Mouse (Mus musculus) right cerebral cortex, postnatal 4 days (tissue): ENCODE measurements around the gene Ssxb5.
A peak's percentile ranks its signal among the peaks of the same experiment; 100 is the strongest.
"Not testable (repeated sequence)": the region's sequence is repeated elsewhere in the genome, so short reads cannot be mapped to it uniquely, and the experiment has no call there.

Experiments
- DNase-seq: peaks from one replicate; pipeline ENCODE4 v3.0.0-alpha.2; 2022

Gene Ssxb5

GRCm38 (mm10) chrX:8803391-8803790 lies at the start of gene Ssxb5:
Gene Ssxb5, plus strand, starts transcription at chrX:8803691.
- not testable (repeated sequence) for DNase-seq

DNA sequence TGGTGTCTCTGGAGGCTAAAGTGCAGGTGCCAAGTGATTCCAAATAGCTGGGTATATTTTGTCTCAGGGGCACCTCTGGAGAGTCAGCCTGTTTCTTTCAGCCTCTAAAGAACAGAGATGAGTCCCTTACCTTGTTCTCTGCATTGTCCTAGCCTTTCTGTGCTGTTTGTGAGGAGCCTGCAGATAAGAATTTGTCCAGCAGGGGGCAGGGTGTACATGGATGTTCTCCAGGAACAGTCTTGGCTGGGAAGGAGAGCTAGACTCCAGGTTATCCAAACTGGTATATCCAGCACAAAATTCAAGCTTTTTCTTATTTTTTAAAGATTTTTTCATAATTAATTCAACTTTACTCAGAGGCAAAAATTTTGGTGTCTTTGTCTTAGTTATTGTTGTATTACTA lies 28.6 kb downstream of the Ssxb5 start:
- peak; percentile 75 for DNase-seq

DNA sequence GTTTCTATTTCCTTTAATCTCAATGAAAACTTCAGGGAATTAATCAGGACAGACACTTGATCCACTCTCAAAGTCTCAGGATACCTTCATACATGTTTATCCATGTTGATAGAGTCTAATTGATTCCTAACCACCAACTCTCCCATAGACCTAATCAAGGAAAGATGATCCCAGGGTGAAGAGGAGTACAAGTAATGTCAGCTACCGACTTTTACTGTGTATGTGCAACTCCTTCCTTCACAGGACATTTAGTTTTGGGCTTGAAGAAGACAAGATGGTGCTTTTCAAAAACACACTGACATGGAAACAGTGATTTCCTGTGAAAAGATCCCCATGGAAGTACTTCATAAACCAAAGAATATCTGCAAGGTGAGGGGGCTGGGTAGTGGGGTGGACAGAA lies 40.2 kb downstream of the Ssxb5 start, which contains the start of gene Gm6592:
TSS of gene Gm6592 (plus strand) at position 301 of the 400 bp plus-strand sequence.
- DNase-seq: no peak

DNA sequence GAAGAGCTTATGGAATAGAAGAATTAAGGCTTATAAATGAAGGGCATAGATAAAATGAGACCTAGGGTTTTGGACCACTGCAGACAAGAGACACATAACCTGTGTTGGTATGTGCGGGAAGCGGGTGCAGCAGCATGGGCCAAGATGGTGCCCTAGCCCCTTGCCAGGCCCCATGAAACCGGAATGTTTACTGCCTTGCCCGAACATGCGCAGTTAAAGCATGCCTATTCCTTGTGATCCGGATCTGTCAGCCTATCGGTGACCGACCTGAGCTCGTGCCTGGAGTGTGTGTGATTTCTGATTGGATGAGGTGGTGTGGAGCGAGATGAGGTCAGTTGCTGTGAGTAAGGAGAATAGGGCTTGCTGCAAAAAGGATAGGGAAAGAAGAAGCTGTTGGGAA lies 49.0 kb downstream of the Ssxb5 start:
- DNase-seq: no peak
